Mouse (Mus musculus) brain, embryonic 14.5 days (tissue): Measurements from ENCODE around the gene Hist1h4b.

Experiments used
- CTCF ChIP-seq: fragments of 200-500 bp; IDR thresholded peaks from 2 replicates; pipeline ENCODE4 v1.5.1; 2012; ENCODE audit warnings: inconsistent platforms, mild to moderate bottlenecking, moderate library complexity, borderline replicate concordance; ENCODE audit not compliant: insufficient read depth, insufficient read length; ENCODE audit errors: extremely low read depth
- POLR2A ChIP-seq: fragments of 200-500 bp; IDR thresholded peaks from 2 replicates; pipeline ENCODE4 v1.6.1; 2012; ENCODE audit warnings: mild to moderate bottlenecking, inconsistent platforms, borderline replicate concordance; ENCODE audit not compliant: poor library complexity, insufficient read depth, insufficient read length, severe bottlenecking; ENCODE audit errors: extremely low read depth

DNA sequence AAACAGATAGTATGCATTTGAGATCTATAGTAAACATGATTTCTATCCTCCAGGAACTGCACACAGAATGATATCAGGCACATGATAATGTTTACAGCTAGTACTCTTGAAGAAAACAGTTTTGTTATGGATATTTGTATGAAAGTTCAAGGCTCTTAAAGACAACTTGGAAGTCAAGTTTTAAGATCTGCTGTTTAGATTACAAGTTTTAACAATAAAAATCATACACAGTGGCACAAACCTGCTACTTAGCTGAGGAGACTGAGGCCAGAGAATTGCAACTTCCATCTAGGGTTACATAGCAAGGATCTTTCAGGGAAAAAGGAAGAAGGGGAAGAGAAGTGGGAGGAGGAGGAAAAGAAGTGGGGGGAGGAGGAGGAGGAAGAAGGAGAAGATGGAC, 1.8 kb upstream of the Hist1h4b start:
- TF ChIP-seq POLR2A: no peak
- TF ChIP-seq CTCF: no peak
